Mouse (Mus musculus) cerebellum, postnatal 4 days (tissue): ENCODE data around the gene Kremen1.

Experiments
- DNase-seq, 2 experiments: peaks; one replicate each; pipeline ENCODE4 v3.0.0; 2022; ENCODE audit warnings: low spot score in 2 of 2, mixed read lengths in 1 of 2

The Kremen1 gene

GRCm38 (mm10) chr11:5219910-5220447 is 41.4 kb downstream of the Kremen1 start:
- DNase-seq = no peak

GRCm38 (mm10) chr11:5219371-5219770 is 42.0 kb downstream of the Kremen1 start:
- DNase-seq = no peak

DNA sequence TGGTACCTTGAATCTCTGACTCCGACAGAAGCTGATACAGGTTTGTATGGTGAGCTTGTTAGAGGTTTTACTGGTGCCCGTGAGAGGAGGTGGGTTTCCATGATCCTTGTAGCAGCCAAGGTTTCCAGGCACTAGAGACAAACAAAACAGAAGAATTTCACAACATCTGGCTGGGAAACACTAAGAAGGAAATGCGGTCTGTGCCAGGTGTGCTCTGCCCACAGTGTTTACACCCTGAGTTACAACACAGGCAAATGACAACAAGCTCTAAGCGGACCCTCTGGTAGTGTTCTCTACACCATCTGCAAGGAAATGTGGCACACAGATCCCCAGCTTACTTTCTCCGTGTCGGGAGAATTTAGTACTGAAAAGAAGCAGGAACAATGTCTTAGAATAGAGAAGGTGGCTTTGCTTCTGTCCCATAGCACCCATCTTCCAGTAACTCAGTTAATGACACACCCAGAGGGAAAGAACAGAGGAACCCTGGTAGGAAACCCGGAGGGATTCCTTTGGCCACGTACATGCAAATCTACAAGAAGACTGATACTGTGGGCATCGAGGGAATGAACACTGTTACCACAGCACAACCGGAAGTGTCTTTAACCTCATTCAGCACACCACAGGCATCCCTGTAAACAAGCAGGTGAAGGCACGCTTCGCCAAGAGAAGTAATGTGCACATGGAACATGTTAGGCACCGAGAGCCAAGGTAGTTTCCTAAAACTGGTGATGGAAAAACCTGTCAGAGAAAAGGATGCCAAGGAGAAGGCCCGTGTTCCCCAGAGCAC is 45.8 kb downstream of the Kremen1 start:
- DNase-seq = no peak

GRCm38 (mm10) chr11:5214483-5215040 is 46.8 kb downstream of the Kremen1 start:
- no peak for DNase-seq

GRCm38 (mm10) chr11:5203054-5203453 is 58.3 kb downstream of the Kremen1 start:
- DNase-seq = no peak

GRCm38 (mm10) chr11:5201799-5202680 is 59.3 kb downstream of the Kremen1 start:
- DNase-seq = no peak

DNA sequence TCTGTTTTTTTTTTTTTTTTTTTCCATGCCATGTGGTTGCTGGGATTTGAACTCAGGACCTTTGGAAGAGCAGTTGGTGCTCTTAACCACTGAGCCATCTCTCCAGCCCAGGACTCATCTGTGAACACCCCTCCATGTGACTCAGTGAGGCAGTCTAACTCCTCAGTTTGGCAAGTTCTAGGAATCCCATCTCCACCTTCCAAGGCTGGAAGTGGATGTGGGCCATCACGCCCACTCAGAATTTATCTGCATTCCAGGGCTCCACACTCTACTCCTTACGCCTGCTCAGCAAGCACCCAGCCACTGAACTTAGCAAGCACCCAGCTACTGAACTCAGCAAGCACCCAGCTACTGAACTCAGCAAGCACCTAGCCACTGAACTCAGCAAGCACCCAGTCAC is 61.5 kb downstream of the Kremen1 start:
- no peak for DNase-seq

DNA sequence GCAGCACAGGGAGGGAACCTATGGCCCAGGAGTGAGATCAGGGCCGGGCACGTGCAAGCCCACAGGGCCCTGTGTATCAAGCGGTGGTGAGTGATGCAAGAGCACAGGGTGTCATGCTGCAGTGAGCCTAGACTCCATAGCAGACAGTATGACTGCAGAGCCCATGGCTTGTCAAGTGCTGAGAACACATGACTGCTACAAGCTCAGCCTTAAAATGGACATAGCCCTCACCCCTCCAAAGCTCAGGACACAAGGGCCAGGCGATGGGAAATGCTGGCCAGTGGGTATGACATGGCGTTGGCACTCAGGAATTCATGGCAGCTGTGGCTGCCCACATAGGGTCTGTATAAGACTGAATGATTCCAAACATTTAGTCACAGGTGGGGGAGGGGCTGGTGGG is 64.3 kb downstream of the Kremen1 start:
- no peak for DNase-seq

- no peak for DNase-seq
Observed at GRCm38 (mm10) chr11:5196583-5196982, 64.8 kb downstream of the Kremen1 start.

GRCm38 (mm10) chr11:5193576-5193881 is 67.8 kb downstream of the Kremen1 start:
- DNase-seq = no peak

DNA sequence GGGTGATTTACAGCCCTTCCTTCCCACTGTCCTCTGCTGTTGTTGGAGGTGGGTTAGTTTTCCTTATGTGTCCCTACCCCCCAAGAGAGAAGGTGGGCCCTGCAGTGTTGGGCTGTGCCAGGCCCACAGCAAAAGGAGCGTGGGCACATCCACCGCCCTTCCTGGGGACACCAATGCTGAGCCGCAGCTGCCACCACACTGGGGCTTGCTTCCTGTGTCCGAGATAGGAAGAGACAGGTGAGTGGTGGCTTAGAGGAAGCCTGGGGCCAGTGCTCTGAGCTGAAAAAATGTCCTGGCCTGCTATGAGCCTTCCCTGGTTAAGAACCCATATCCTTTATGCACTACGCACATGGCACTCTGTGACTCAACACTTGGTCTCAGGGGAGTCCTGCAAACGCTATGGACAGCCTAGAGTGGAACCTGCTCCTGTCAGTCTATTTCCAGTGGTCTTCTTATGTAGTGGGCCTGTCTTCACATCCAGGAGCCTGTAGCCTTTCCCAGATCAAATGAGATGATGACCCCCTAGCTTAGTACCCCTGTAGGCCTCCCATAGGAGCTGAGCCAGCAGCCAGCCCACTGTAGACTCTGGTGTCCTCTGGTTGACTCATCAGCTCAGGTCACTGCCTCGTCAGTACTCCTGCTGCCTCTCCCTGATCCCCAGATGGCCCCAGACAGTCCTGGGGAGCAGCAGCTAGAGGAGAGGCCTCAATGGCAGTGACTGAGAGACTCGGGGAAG is 68.3 kb downstream of the Kremen1 start:
- no peak for DNase-seq

DNA sequence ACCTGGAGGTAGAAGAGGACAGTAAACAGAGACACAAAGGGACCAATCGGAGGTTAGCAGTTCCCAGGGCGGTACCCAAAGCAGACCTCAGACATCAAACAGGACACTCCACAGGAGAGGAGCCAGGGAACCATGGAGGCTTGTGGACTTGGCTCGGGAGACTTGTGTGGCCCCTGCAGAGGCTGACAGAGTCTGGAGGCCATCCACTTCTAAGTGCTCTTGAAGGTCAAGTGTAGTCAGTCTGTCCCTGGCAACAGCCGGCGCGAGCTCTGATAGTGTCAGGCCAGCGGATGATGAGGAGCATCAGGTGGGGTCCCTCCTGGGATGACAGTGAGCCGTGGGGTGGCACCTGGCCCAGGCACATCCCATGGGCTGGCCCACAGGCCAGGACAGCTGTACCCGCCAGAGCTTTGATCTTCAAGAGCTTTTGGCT is 69.3 kb downstream of the Kremen1 start:
- DNase-seq = no peak

GRCm38 (mm10) chr11:5189239-5189933 is 72.0 kb downstream of the Kremen1 start:
- DNase-seq = no peak

- DNase-seq = no peak
Observed at GRCm38 (mm10) chr11:5188170-5188569, 73.2 kb downstream of the Kremen1 start.

- DNase-seq = no peak
Observed at GRCm38 (mm10) chr11:5184832-5185231, 76.5 kb downstream of the Kremen1 start.

- no peak for DNase-seq
Observed at GRCm38 (mm10) chr11:5184250-5184649, 77.1 kb downstream of the Kremen1 start.

GRCm38 (mm10) chr11:5182870-5183269 is 78.5 kb downstream of the Kremen1 start:
- no peak for DNase-seq

DNA sequence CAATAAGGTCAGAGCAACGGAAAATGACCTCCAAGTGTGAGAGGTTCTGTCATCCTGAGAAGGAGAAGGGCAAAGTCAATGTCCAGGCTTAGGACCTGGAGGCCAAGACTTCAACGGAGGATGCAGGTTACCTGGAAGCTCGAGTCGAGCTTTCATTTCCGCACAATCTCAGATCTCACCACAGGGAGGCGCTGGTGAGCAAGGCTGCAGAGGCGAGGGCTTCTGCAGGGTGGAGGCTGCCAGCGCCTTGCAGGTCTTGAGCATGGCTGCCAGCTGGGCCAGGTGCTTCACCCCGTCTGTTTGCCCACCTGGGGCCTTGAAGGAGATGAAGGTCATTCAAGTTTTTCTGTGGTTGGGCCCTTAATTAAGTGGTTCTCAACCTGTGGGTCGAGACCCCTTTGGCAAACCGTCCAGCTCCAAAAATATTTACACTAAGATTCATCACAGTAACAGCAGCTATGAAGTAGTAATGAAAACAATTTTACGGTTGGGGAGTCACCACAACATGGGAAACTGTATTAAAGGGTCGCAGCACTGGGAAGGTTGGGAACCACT is 79.4 kb downstream of the Kremen1 start:
- DNase-seq = peak; percentile 88 to 94

DNA sequence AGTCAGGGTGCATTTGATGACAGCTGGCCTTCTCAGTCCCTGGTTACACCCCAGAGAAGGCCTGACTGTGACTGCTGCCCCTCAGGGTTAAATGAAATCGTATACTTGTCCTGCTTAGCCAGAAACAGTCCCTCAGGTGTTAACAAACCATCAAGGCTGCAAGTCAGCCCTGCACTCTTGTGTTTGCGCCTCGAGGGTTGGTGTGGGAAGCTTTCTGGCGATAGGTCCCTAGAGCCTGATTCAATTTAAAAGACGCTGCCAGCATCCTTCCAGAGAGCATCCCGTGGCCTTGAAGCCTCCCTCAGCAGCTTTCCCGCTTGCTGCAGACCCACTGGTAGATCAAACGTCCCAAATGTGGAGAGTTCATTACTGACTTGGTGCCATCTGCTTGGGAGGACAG is 82.0 kb downstream of the Kremen1 start:
- DNase-seq = no peak

DNA sequence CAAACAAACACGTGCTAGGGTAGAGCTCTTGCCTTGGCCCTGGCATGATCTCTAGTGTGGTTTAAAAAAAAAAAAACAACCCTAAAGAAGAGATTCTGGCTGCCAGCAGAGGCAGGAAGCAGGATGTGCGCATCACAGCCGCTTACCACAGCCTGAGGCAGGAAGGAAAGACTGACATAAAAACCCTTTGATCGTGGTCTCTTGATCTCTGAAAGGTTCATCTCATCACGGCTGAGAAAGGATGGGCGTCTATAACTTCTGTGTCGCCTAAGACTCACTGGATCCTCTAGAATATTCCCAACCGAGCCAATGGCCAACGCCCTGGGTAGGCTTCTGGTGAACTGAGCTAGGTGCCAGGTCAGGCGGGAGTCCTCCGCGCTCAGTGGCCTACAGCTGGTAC is 84.2 kb downstream of the Kremen1 start:
- DNase-seq = no peak

GRCm38 (mm10) chr11:5176685-5177084 is 84.7 kb downstream of the Kremen1 start:
- DNase-seq = no peak
